Mouse (Mus musculus) neural tube, embryonic 11.5 days (tissue): Measurements from ENCODE around the gene 1700086D15Rik. TPM values are rescaled to one million over a fixed set of nuclear protein-coding genes. Genes with fewer than 3 reads are reported as not detected.
A peak's percentile ranks its signal among the peaks of the same experiment; 100 is the strongest.

Source experiments
- ATAC-seq: fragments of 200-750 bp; cut with Nextera tagmentation; 2 replicates; pipeline ENCODE4 v1.8.0; 2017; ENCODE audit warnings: moderate number of reproducible peaks, mild to moderate bottlenecking, moderate TSS enrichment, moderate library complexity; ENCODE audit not compliant: insufficient read depth, low FRiP score, low TSS enrichment
- DNase-seq: peaks from one replicate; pipeline ENCODE4 v3.0.0-alpha.2; 2015; ENCODE audit warnings: low spot score
- H3K27ac ChIP-seq: fragments of 300-500 bp; sonication (generic); 2 replicates; pipeline ENCODE4 v1.5.1; 2014; ENCODE audit warnings: low read depth, mild to moderate bottlenecking, low read length
- H3K27me3 ChIP-seq: fragments of 300-500 bp; sonication (generic); 2 replicates; pipeline ENCODE4 v1.6.1; 2014; ENCODE audit warnings: mild to moderate bottlenecking, low read length, mixed read lengths; ENCODE audit not compliant: control insufficient read depth, insufficient read depth
- H3K36me3 ChIP-seq: fragments of 300-500 bp; sonication (generic); 2 replicates; pipeline ENCODE4 v1.6.1; 2014; ENCODE audit warnings: mild to moderate bottlenecking, low read length, moderate library complexity, mixed read lengths; ENCODE audit not compliant: control insufficient read depth, insufficient read depth
- H3K4me1 ChIP-seq: fragments of 300-500 bp; sonication (generic); 2 replicates; pipeline ENCODE4 v1.6.1; 2014; ENCODE audit warnings: low read length, mixed read lengths; ENCODE audit not compliant: control insufficient read depth, insufficient read depth
- H3K4me2 ChIP-seq: fragments of 300-500 bp; sonication (generic); 2 replicates; pipeline ENCODE4 v1.6.1; 2014; ENCODE audit warnings: low read depth, mild to moderate bottlenecking, moderate library complexity
- H3K4me3 ChIP-seq: fragments of 300-500 bp; sonication (generic); 2 replicates; pipeline ENCODE4 v1.5.1; 2014; ENCODE audit warnings: low read depth, low read length
- H3K9ac ChIP-seq: fragments of 300-500 bp; sonication (generic); 2 replicates; pipeline ENCODE4 v1.6.1; 2014; ENCODE audit warnings: mild to moderate bottlenecking, low read length
- H3K9me3 ChIP-seq: fragments of 300-500 bp; sonication (generic); 2 replicates; pipeline ENCODE4 v1.6.1; 2016; ENCODE audit warnings: low read length; ENCODE audit not compliant: control insufficient read depth
- WGBS: fragments of 180-500 bp; shearing (Covaris S2); extraction: QIAGEN DNeasy Blood & Tissue Kit; methylation state at CpG from one replicate; pipeline ENCODE4 v1.1.7; 2014; 5-methylcytosine and 5-hydroxymethylcytosine counted together
- polyA plus RNA-seq: library from polyadenylated mRNA; unstranded; fragments of >200 nt; fragmentation: Nextera tagmentation; extraction: Ambion mirVana; gene quantifications from 2 replicates; pipeline ENCODE4 v1.2.1, GENCODE M21; 2014

The 1700086D15Rik gene
- not detected in 2 replicates for polyA plus RNA-seq

GRCm38 (mm10) chr11:65159791-65160190 is at the start of gene 1700086D15Rik:
1700086D15Rik (minus strand) TSS chr11:65159891.
- no peaks in the 10 kb centered on the region for H3K27me3 ChIP-seq
- DNase-seq (no peak), ATAC-seq (no peak)
- 89% methylated on average over 5 of the region's 5 CpGs for WGBS
- H3K4me3 ChIP-seq: no peak within 1 kb of the TSS
- no peak within 1 kb of the TSS for H3K9ac ChIP-seq
- 0 out of 2 replicates have a peak, but pooled peaks cover 5% of the 10 kb centered on the region for H3K4me1 ChIP-seq
- H3K36me3 ChIP-seq: no peaks in the 10 kb centered on the region
- no peaks in the 10 kb centered on the region for H3K9me3 ChIP-seq
- H3K27ac ChIP-seq: no peak within 1 kb of the TSS
- no peak within 1 kb of the TSS for H3K4me2 ChIP-seq

GRCm38 (mm10) chr11:65209441-65209840 is 49.8 kb upstream of the 1700086D15Rik start:
- ATAC-seq (no peak), DNase-seq (no peak)
- WGBS: 62% methylated on average over 6 of the region's 6 CpGs
- no peaks in the 10 kb centered on the region for H3K27me3 ChIP-seq
- no peak overlapping the region for H3K27ac ChIP-seq
- H3K4me3 ChIP-seq: no peak overlapping the region
- H3K4me1 ChIP-seq: no peaks in the 10 kb centered on the region
- no peak overlapping the region for H3K9ac ChIP-seq
- no peak overlapping the region for H3K4me2 ChIP-seq
- no peaks in the 10 kb centered on the region for H3K36me3 ChIP-seq
- no peaks in the 10 kb centered on the region for H3K9me3 ChIP-seq

GRCm38 (mm10) chr11:65205306-65205705 is 45.6 kb upstream of the 1700086D15Rik start:
- H3K27ac ChIP-seq: no peak overlapping the region
- no peak overlapping the region for H3K4me3 ChIP-seq
- no peak overlapping the region for H3K4me2 ChIP-seq
- no peaks in the 10 kb centered on the region for H3K9me3 ChIP-seq
- no peak for DNase-seq
- H3K9ac ChIP-seq: no peak overlapping the region
- H3K4me1 ChIP-seq: no peaks in the 10 kb centered on the region
- H3K27me3 ChIP-seq: no peaks in the 10 kb centered on the region
- WGBS: 68% methylated on average over 5 of the region's 5 CpGs
- no peak for ATAC-seq
- H3K36me3 ChIP-seq: no peaks in the 10 kb centered on the region

GRCm38 (mm10) chr11:65204651-65205050 is 45.0 kb upstream of the 1700086D15Rik start:
- Histone ChIP-seq H3K9ac (no peak overlapping the region), H3K4me2 (no peak overlapping the region), H3K4me1 (no peaks in the 10 kb centered on the region), H3K27me3 (no peaks in the 10 kb centered on the region), H3K4me3 (no peak overlapping the region), H3K27ac (no peak overlapping the region), H3K36me3 (no peaks in the 10 kb centered on the region), H3K9me3 (no peaks in the 10 kb centered on the region)
- DNase-seq (no peak), ATAC-seq (no peak)
- WGBS: 79% methylated on average over 13 of the region's 13 CpGs

GRCm38 (mm10) chr11:65203020-65203419 is 43.3 kb upstream of the 1700086D15Rik start:
- Histone ChIP-seq H3K27me3 (no peaks in the 10 kb centered on the region), H3K27ac (no peak overlapping the region), H3K4me1 (no peaks in the 10 kb centered on the region), H3K4me3 (no peak overlapping the region), H3K4me2 (no peak overlapping the region), H3K36me3 (no peaks in the 10 kb centered on the region), H3K9me3 (no peaks in the 10 kb centered on the region), H3K9ac (no peak overlapping the region)
- DNase-seq (no peak), ATAC-seq (no peak)
- 81% methylated on average over 1 of the region's 1 CpGs for WGBS

GRCm38 (mm10) chr11:65202236-65202635 is 42.5 kb upstream of the 1700086D15Rik start:
- WGBS: 48% methylated on average over 5 of the region's 5 CpGs
- ATAC-seq: no peak
- Histone ChIP-seq H3K4me3 (no peak overlapping the region), H3K36me3 (no peaks in the 10 kb centered on the region), H3K4me1 (no peaks in the 10 kb centered on the region), H3K9ac (no peak overlapping the region), H3K9me3 (no peaks in the 10 kb centered on the region), H3K4me2 (no peak overlapping the region), H3K27me3 (no peaks in the 10 kb centered on the region), H3K27ac (no peak overlapping the region)
- no peak for DNase-seq

GRCm38 (mm10) chr11:65198026-65198425 is 38.3 kb upstream of the 1700086D15Rik start:
- Histone ChIP-seq H3K4me3 (no peak overlapping the region), H3K9ac (no peak overlapping the region), H3K4me2 (no peak overlapping the region), H3K27ac (no peak overlapping the region), H3K27me3 (no peaks in the 10 kb centered on the region), H3K36me3 (no peaks in the 10 kb centered on the region), H3K4me1 (no peaks in the 10 kb centered on the region), H3K9me3 (no peaks in the 10 kb centered on the region)
- ATAC-seq (no peak), DNase-seq (no peak)
- 88% methylated on average over 3 of the region's 3 CpGs for WGBS

GRCm38 (mm10) chr11:65197280-65197679 is 37.6 kb upstream of the 1700086D15Rik start:
- DNase-seq (peak; percentile 72), ATAC-seq (no peak)
- H3K36me3 ChIP-seq: no peaks in the 10 kb centered on the region
- H3K9me3 ChIP-seq: no peaks in the 10 kb centered on the region
- H3K9ac ChIP-seq: no peak overlapping the region
- no peaks in the 10 kb centered on the region for H3K27me3 ChIP-seq
- 1% methylated on average over 3 of the region's 3 CpGs for WGBS
- H3K27ac ChIP-seq: no peak overlapping the region
- no peak overlapping the region for H3K4me3 ChIP-seq
- H3K4me1 ChIP-seq: no peaks in the 10 kb centered on the region
- no peak overlapping the region for H3K4me2 ChIP-seq

GRCm38 (mm10) chr11:65186974-65187373 is 27.3 kb upstream of the 1700086D15Rik start:
- Histone ChIP-seq H3K4me2 (no peak overlapping the region), H3K9me3 (no peaks in the 10 kb centered on the region), H3K9ac (no peak overlapping the region), H3K4me1 (no peaks in the 10 kb centered on the region), H3K36me3 (no peaks in the 10 kb centered on the region), H3K27ac (no peak overlapping the region), H3K4me3 (no peak overlapping the region), H3K27me3 (no peaks in the 10 kb centered on the region)
- no peak for DNase-seq
- no peak for ATAC-seq
- WGBS: 76% methylated on average over 12 of the region's 12 CpGs
